Mouse (Mus musculus) midbrain, embryonic 13.5 days (tissue): ENCODE measurements around the gene Pes1. TPM values are rescaled to one million over a fixed set of nuclear protein-coding genes. Genes with fewer than 3 reads are reported as not detected.
"Not testable (repeated sequence)": the region's sequence is repeated elsewhere in the genome, so short reads cannot be mapped to it uniquely, and the experiment has no call there.

Experiments
- ATAC-seq: fragments of 200-750 bp; cut with Nextera tagmentation; 2 replicates; pipeline ENCODE4 v1.8.0; 2017; ENCODE audit warnings: mild to moderate bottlenecking, moderate TSS enrichment, moderate library complexity
- H3K27ac ChIP-seq: fragments of 300-500 bp; sonication (generic); 2 replicates; pipeline ENCODE4 v1.5.1; 2015; ENCODE audit warnings: inconsistent platforms, mild to moderate bottlenecking, moderate library complexity
- H3K27me3 ChIP-seq: fragments of 300-500 bp; sonication (generic); 2 replicates; pipeline ENCODE4 v1.6.1; 2015; ENCODE audit warnings: mild to moderate bottlenecking, inconsistent platforms
- H3K36me3 ChIP-seq: fragments of 300-500 bp; sonication (generic); 2 replicates; pipeline ENCODE4 v1.6.1; 2015; ENCODE audit warnings: mild to moderate bottlenecking, inconsistent platforms
- H3K4me1 ChIP-seq: fragments of 300-500 bp; sonication (generic); replicated peaks from 2 replicates; pipeline ENCODE4 v1.6.1; 2015; ENCODE audit warnings: inconsistent platforms
- H3K4me2 ChIP-seq: fragments of 300-500 bp; sonication (generic); replicated peaks from 2 replicates; pipeline ENCODE4 v1.6.1; 2015; ENCODE audit warnings: moderate library complexity, mild to moderate bottlenecking, inconsistent platforms
- H3K4me3 ChIP-seq: fragments of 300-500 bp; sonication (generic); replicated peaks from 2 replicates; pipeline ENCODE4 v1.5.1; 2015; ENCODE audit warnings: mild to moderate bottlenecking, inconsistent platforms
- H3K9ac ChIP-seq: fragments of 300-500 bp; sonication (generic); replicated peaks from 2 replicates; pipeline ENCODE4 v1.6.1; 2015; ENCODE audit warnings: mild to moderate bottlenecking, inconsistent platforms
- H3K9me3 ChIP-seq: fragments of 300-500 bp; sonication (generic); 2 replicates; pipeline ENCODE4 v1.6.1; 2016; ENCODE audit warnings: mild to moderate bottlenecking, inconsistent platforms
- WGBS: fragments of 180-500 bp; shearing (Covaris S2); methylation state at CpG from one replicate; pipeline ENCODE4 v1.1.7; 2015; 5-methylcytosine and 5-hydroxymethylcytosine counted together
- polyA plus RNA-seq: library from polyadenylated mRNA; unstranded; fragments of >200 nt; fragmentation: Nextera tagmentation; extraction: Ambion mirVana; gene quantifications from 2 replicates; pipeline ENCODE4 v1.2.1, GENCODE M21; 2015

Gene Pes1
- polyA plus RNA-seq, 1 experiment from 2014 or later: 67.5 TPM

- Histone ChIP-seq H3K4me3 (no peak overlapping the region), H3K27ac (no peak overlapping the region), H3K4me2 (no peak overlapping the region), H3K9me3 (no peaks in the 10 kb centered on the region), H3K4me1 (peaks cover 13% of the 10 kb centered on the region), H3K36me3 (no peaks in the 10 kb centered on the region), H3K27me3 (no peaks in the 10 kb centered on the region), H3K9ac (no peak overlapping the region)
- WGBS: 84% methylated on average over 9 of the region's 9 CpGs
- ATAC-seq: no peak
Measured at GRCm38 (mm10) chr11:3933756-3934285, 30.0 kb upstream of the Pes1 start.

DNA sequence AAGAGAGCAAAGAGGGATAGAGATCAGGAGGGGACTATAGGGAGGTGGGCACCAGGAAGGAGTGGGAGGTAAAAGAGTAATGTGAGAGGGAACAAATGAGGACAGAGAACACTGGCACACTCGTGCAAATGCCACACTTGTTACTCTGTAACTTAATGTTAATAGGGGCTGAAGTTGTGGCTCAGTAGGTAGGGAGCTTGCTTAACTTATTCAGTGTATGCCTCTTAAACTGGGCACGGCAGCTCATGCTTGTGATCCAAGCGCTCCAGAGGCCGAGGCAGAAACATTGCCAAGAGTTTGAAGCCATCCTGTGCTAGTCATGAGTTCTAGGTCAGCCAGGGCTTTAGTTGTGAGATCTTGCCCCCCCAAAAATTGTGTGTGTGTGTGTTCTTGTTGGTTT lies 28.6 kb upstream of the Pes1 start:
- Histone ChIP-seq H3K4me1 (peaks cover 13% of the 10 kb centered on the region), H3K4me3 (no peak overlapping the region), H3K9ac (no peak overlapping the region), H3K27me3 (no peaks in the 10 kb centered on the region), H3K36me3 (no peaks in the 10 kb centered on the region), H3K4me2 (no peak overlapping the region), H3K27ac (no peak overlapping the region), H3K9me3 (no peaks in the 10 kb centered on the region)
- no peak for ATAC-seq
- WGBS: 73% methylated on average over 4 of the region's 4 CpGs

- no peak overlapping the region for H3K27ac ChIP-seq
- ATAC-seq: no peak
- H3K9ac ChIP-seq: no peak overlapping the region
Measured at GRCm38 (mm10) chr11:3936318-3936717, 27.5 kb upstream of the Pes1 start.

DNA sequence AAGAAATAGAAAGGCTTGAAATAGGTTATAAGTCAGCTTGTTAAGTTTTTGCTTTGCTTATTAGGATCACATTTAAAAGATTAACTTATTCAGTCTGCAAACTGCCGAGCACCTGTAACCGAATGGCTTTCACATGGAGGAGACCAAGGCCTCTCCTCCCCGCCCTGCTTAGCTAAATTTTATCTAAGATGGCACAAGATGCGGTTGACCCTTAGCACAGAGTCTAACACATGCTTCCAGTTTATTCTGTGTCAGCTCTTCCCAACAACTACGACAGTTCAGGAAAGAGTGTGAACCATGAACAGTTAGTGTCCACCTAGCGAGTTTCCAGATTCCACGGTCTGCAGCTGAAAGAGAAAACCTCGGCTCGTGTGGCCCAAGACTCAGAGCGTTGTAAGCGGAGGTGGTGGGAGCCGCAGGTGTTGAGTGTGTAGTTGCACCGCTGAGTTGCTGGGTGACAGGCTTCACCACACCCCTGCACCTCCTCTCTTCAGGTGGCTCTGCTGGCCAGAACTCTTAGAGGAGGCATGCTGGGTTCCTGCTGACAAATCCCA lies 26.4 kb upstream of the Pes1 start:
- no peaks in the 10 kb centered on the region for H3K9me3 ChIP-seq
- no peak overlapping the region for H3K4me2 ChIP-seq
- no peak for ATAC-seq
- H3K9ac ChIP-seq: no peak overlapping the region
- 84% methylated on average over 13 of the region's 13 CpGs for WGBS
- H3K36me3 ChIP-seq: no peaks in the 10 kb centered on the region
- H3K4me3 ChIP-seq: no peak overlapping the region
- H3K4me1 ChIP-seq: no peaks in the 10 kb centered on the region
- no peak overlapping the region for H3K27ac ChIP-seq
- no peaks in the 10 kb centered on the region for H3K27me3 ChIP-seq

More at GRCm38 (mm10) chr11:3936318-3936717, 27.5 kb upstream of the Pes1 start:
- H3K27me3 ChIP-seq: no peaks in the 10 kb centered on the region
- no peak overlapping the region for H3K4me2 ChIP-seq
- no peak overlapping the region for H3K4me3 ChIP-seq
- peaks cover 7% of the 10 kb centered on the region for H3K4me1 ChIP-seq
- H3K36me3 ChIP-seq: no peaks in the 10 kb centered on the region
- 92% methylated on average over 3 of the region's 3 CpGs for WGBS
- no peaks in the 10 kb centered on the region for H3K9me3 ChIP-seq

- Histone ChIP-seq H3K36me3 (no peaks in the 10 kb centered on the region), H3K27me3 (0 out of 2 replicates have a peak, but pooled peaks cover 5% of the 10 kb centered on the region), H3K9ac (no peak overlapping the region), H3K27ac (no peak overlapping the region), H3K4me2 (no peak overlapping the region), H3K4me3 (no peak overlapping the region), H3K4me1 (no peaks in the 10 kb centered on the region), H3K9me3 (no peaks in the 10 kb centered on the region)
- WGBS: 89% methylated on average over 7 of the region's 7 CpGs
- no peak for ATAC-seq
Measured at GRCm38 (mm10) chr11:3941371-3941770, 22.4 kb upstream of the Pes1 start.

GRCm38 (mm10) chr11:3946386-3946785 lies 17.4 kb upstream of the Pes1 start:
- Histone ChIP-seq H3K27ac (no peak overlapping the region), H3K4me3 (no peak overlapping the region), H3K27me3 (0 out of 2 replicates have a peak, but pooled peaks cover 5% of the 10 kb centered on the region), H3K36me3 (no peaks in the 10 kb centered on the region), H3K9ac (no peak overlapping the region), H3K4me2 (no peak overlapping the region), H3K4me1 (no peaks in the 10 kb centered on the region), H3K9me3 (no peaks in the 10 kb centered on the region)
- WGBS: 9% methylated on average over 1 of the region's 1 CpGs
- ATAC-seq: no peak

- not testable (repeated sequence) for H3K9me3 ChIP-seq, ATAC-seq, H3K4me3 ChIP-seq, H3K9ac ChIP-seq, H3K4me2 ChIP-seq, H3K36me3 ChIP-seq, H3K27me3 ChIP-seq, H3K4me1 ChIP-seq, H3K27ac ChIP-seq
- WGBS: 73% methylated on average over 5 of the region's 5 CpGs
Measured at GRCm38 (mm10) chr11:3954876-3955275, 8.9 kb upstream of the Pes1 start.

GRCm38 (mm10) chr11:3955371-3955770 lies 8.4 kb upstream of the Pes1 start:
- H3K36me3 ChIP-seq, H3K27me3 ChIP-seq, H3K9ac ChIP-seq, H3K27ac ChIP-seq, H3K9me3 ChIP-seq, ATAC-seq, H3K4me3 ChIP-seq, H3K4me2 ChIP-seq, H3K4me1 ChIP-seq: not testable (repeated sequence)
- 74% methylated on average over 4 of the region's 4 CpGs for WGBS

GRCm38 (mm10) chr11:3960901-3961300 lies 2.9 kb upstream of the Pes1 start:
- H3K27me3 ChIP-seq: no peaks in the 10 kb centered on the region
- H3K9me3 ChIP-seq: no peaks in the 10 kb centered on the region
- no peak overlapping the region for H3K4me3 ChIP-seq
- H3K36me3 ChIP-seq: no peaks in the 10 kb centered on the region
- peaks cover 17% of the 10 kb centered on the region for H3K4me1 ChIP-seq
- no peak for ATAC-seq
- no peak overlapping the region for H3K27ac ChIP-seq
- WGBS: 48% methylated on average over 2 of the region's 2 CpGs
- H3K4me2 ChIP-seq: no peak overlapping the region
- no peak overlapping the region for H3K9ac ChIP-seq

GRCm38 (mm10) chr11:3961761-3962160 lies 2.0 kb upstream of the Pes1 start:
- H3K36me3 ChIP-seq: no peaks in the 10 kb centered on the region
- ATAC-seq: no peak
- H3K27ac ChIP-seq: no peak overlapping the region
- no peak overlapping the region for H3K4me3 ChIP-seq
- H3K27me3 ChIP-seq: no peaks in the 10 kb centered on the region
- H3K9ac ChIP-seq: no peak overlapping the region
- H3K9me3 ChIP-seq: no peaks in the 10 kb centered on the region
- 71% methylated on average over 3 of the region's 3 CpGs for WGBS
- no peak overlapping the region for H3K4me2 ChIP-seq
- H3K4me1 ChIP-seq: peaks cover 22% of the 10 kb centered on the region

- ATAC-seq: peak; percentile 56; the same call in 1 of the 2 replicates
Measured at GRCm38 (mm10) chr11:3963155-3963554, 620 bp upstream of the Pes1 start.

DNA sequence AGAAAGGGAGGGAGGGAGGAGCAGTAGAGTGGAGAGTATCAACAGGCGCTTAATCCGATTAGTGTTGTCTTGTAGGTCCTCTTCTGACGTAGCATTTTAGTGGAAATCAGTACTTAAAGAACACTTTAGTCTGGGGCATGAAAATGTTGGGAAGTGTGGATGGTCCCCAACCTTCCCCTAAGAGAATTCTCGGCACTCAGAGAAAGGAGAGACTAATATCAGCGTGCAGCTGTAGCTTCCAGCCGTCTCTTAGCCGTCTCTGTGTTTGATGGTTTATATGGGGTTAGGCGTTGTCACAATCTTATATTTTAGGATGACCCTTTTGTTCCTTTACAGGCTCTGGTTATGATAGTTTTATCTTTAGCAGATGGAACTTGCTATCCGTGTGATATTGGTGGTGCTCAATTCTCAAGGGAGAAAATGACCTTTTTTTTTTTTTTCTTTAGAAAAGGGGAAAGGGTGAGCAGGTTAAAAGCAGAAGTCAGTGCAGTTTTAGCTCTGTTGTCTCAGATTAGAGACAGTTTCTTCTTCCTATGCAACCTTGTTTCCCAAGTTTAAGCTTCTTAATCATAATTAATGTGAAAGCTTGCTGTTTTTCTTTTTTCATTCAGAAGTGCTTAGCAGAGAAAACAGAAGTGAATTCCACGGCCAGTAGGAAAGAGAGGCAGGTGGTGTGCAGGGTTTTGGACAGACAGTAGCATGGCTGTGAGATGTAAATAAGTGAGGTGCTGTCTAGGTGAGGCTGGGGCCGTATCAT lies 819 bp downstream of the Pes1 start:
- Histone ChIP-seq H3K9ac (peak overlapping the region; percentile 83), H3K4me2 (peak overlapping the region; percentile 91), H3K36me3 (peaks cover 16% of the 10 kb centered on the region), H3K27me3 (no peaks in the 10 kb centered on the region), H3K27ac (no peak overlapping the region), H3K4me3 (peak overlapping the region; percentile 94), H3K4me1 (peaks cover 22% of the 10 kb centered on the region), H3K9me3 (no peaks in the 10 kb centered on the region)
- ATAC-seq: no peak; the same call in 1 of the 2 replicates
- WGBS: 14% methylated on average over 11 of the region's 11 CpGs

More at GRCm38 (mm10) chr11:3963155-3963554, 620 bp upstream of the Pes1 start:
- Histone ChIP-seq H3K27me3 (no peaks in the 10 kb centered on the region), H3K36me3 (peaks cover 5% of the 10 kb centered on the region), H3K4me1 (peaks cover 22% of the 10 kb centered on the region), H3K9ac (no peak overlapping the region), H3K9me3 (no peaks in the 10 kb centered on the region), H3K4me2 (peak overlapping the region; percentile 91), H3K4me3 (peak overlapping the region; percentile 94), H3K27ac (peak overlapping the region; percentile 56; the same call in 1 of the 2 replicates)
- WGBS: 77% methylated on average over 10 of the region's 10 CpGs
